ENCODE assay signal across 9 mouse cellular contexts in genomic region chr13:73718225-73718624, GRCm38 (mm10). TPM values are rescaled to one million over a fixed set of nuclear protein-coding genes. Genes with fewer than 3 reads are reported as not detected.
A peak's percentile ranks its signal among the peaks of the same experiment; 100 is the strongest.
DNase-seq lines count a peak whose midpoint lies in the region; ATAC-seq and TF ChIP-seq lines count a peak whose summit lies in the region.
"Had no signal": no experiment of that assay in that cellular context is flagged by ENCODE, and none has a peak within 500 bp of the region (broad histone marks: within the 10 kb centered on the region; RNA-seq: fewer than 3 reads in every experiment).

No protein-coding gene starts in this region.

- 3% methylated on average over 2 of the region's 2 CpGs for WGBS in liver, adult 2 months
- WGBS in neural tube, embryonic 11.5 days = 4% methylated on average over 2 of the region's 2 CpGs

- DNase-seq in B cell, adult 2 months = peak; percentile 81 to 83
- peak; percentile 76 for DNase-seq in adrenal gland, adult 2 months
- DNase-seq in embryo, embryonic 10.5 days (ENCODE audit: low spot score) = peak; percentile 95
- DNase-seq in kidney, postnatal 10 days = peak; percentile 92
- DNase-seq in liver, adult 2 months (ENCODE audit: extremely low read depth, low read depth, low spot score) = peak; percentile 70
- peak; percentile 83 for DNase-seq in neural tube, embryonic 11.5 days (ENCODE audit: low spot score)
- DNase-seq in telencephalon, adult 2 months (ENCODE audit: low read depth, low spot score) = peak; percentile 69

- H3K4me3 ChIP-seq in liver, adult 2 months (ENCODE audit: insufficient read depth, low read depth, low read length) = no peak overlapping the region
- no peak overlapping the region for H3K4me3 ChIP-seq in neural tube, embryonic 11.5 days (ENCODE audit: low read depth, low read length)
- H3K4me3 ChIP-seq: embryonic facial prominence, embryonic 12.5 days had no signal

- peaks cover 3% of the 10 kb centered on the region; the same call in 1 of the 2 replicates for H3K4me1 ChIP-seq in liver, adult 2 months (ENCODE audit: control insufficient read depth, insufficient read depth, low read length)
- no peaks in the 10 kb centered on the region for H3K4me1 ChIP-seq in neural tube, embryonic 11.5 days (ENCODE audit: control insufficient read depth, insufficient read depth, low read length)
- H3K4me1 ChIP-seq: embryonic facial prominence, embryonic 12.5 days had no signal

- H3K9ac ChIP-seq in liver, adult 2 months (ENCODE audit: low read depth, low read length) = no peak overlapping the region
- no peak overlapping the region for H3K9ac ChIP-seq in neural tube, embryonic 11.5 days (ENCODE audit: low read length)
- H3K9ac ChIP-seq: embryonic facial prominence, embryonic 12.5 days had no signal

- no peak overlapping the region for H3K4me2 ChIP-seq in neural tube, embryonic 11.5 days (ENCODE audit: low read depth)
- H3K4me2 ChIP-seq: embryonic facial prominence, embryonic 12.5 days had no signal

- H3K79me2 ChIP-seq in liver, adult 2 months (ENCODE audit: control insufficient read depth, insufficient read depth, low read length) = no peaks in the 10 kb centered on the region

- peak; percentile 59 for TF ChIP-seq CTCF in liver, adult 2 months (IDR thresholded peaks at IDR 0.05; ENCODE audit: low read depth, low read length)

- no peaks in the 10 kb centered on the region for H3K9me3 ChIP-seq in neural tube, embryonic 11.5 days (ENCODE audit: control insufficient read depth, low read length)
- H3K9me3 ChIP-seq: embryonic facial prominence, embryonic 12.5 days had no signal

- no peak for TF ChIP-seq POLR2A in liver, adult 2 months (IDR thresholded peaks at IDR 0.05; ENCODE audit: extremely low read depth, insufficient read depth, low read length)

- H3K27ac ChIP-seq in liver, adult 2 months (replicated peaks; ENCODE audit: insufficient read depth, low read depth, low read length) = no peak overlapping the region
- no peak overlapping the region for H3K27ac ChIP-seq in neural tube, embryonic 11.5 days (ENCODE audit: low read depth, low read length)
- H3K27ac ChIP-seq: embryonic facial prominence, embryonic 12.5 days had no signal

- peak; percentile 83 for ATAC-seq in granulocyte monocyte progenitor cell, adult 5-6 weeks (replicated peaks; ENCODE audit: poor library complexity, severe bottlenecking)
- no peak for ATAC-seq in neural tube, embryonic 11.5 days (ENCODE audit: insufficient read depth, low FRiP score, low TSS enrichment)

- no peaks in the 10 kb centered on the region for H3K36me3 ChIP-seq in liver, adult 2 months (ENCODE audit: control insufficient read depth, insufficient read depth, low read length)
- H3K36me3 ChIP-seq in neural tube, embryonic 11.5 days (ENCODE audit: control insufficient read depth, insufficient read depth, low read length) = no peaks in the 10 kb centered on the region
- H3K36me3 ChIP-seq: embryonic facial prominence, embryonic 12.5 days had no signal

- no peaks in the 10 kb centered on the region for H3K27me3 ChIP-seq in liver, adult 2 months (ENCODE audit: control insufficient read depth, insufficient read depth, low read length)
- no peaks in the 10 kb centered on the region for H3K27me3 ChIP-seq in neural tube, embryonic 11.5 days (ENCODE audit: control insufficient read depth, insufficient read depth, low read length)
- H3K27me3 ChIP-seq: embryonic facial prominence, embryonic 12.5 days had no signal

RNA-seq across cellular contexts. Expression of gene Slc6a19, which starts 13.6 kb away (rescaled TPM):
- under 1 TPM; 0.20 to 0.48 TPM for total RNA-seq in adrenal gland, adult 2 months (2021)
- 0.09 and 0.17 TPM in 2 replicates for polyA plus RNA-seq in adrenal gland, adult 2 months (2012; rRNA removed)
- total RNA-seq in granulocyte monocyte progenitor cell, adult 5-6 weeks (2014; fragmentation: Nextera tagmentation) = not detected in 2 replicates
- total RNA-seq in granulocyte monocyte progenitor cell, adult 5-6 weeks (2017) = not detected in 2 replicates
- total RNA-seq in liver, adult 2 months (2014; rRNA removed) = 0.13 and 0.28 TPM in 2 replicates
- 0.31 and 0.33 TPM in 2 replicates for polyA plus RNA-seq in liver, adult 2 months (2012; rRNA removed)
- polyA plus RNA-seq in neural tube, embryonic 11.5 days (2014; fragmentation: Nextera tagmentation; extraction: Ambion mirVana) = 0.28 and 0.52 TPM in 2 replicates

RNA-seq across cellular contexts. Expression of gene Slc12a7, which starts 14.7 kb away (rescaled TPM):
- total RNA-seq in adrenal gland, adult 2 months (2021) = 10 to 100 TPM; 29.3 to 49.3 TPM
- polyA plus RNA-seq in adrenal gland, adult 2 months (2012; rRNA removed) = 50.5 and 57.0 TPM in 2 replicates
- 3.6 and 8.3 TPM in 2 replicates for total RNA-seq in granulocyte monocyte progenitor cell, adult 5-6 weeks (2014; fragmentation: Nextera tagmentation)
- 3.0 and 3.7 TPM in 2 replicates for total RNA-seq in granulocyte monocyte progenitor cell, adult 5-6 weeks (2017)
- total RNA-seq in liver, adult 2 months (2014; rRNA removed) = 38.0 and 48.6 TPM in 2 replicates
- 69.9 and 91.0 TPM in 2 replicates for polyA plus RNA-seq in liver, adult 2 months (2012; rRNA removed)
- polyA plus RNA-seq in neural tube, embryonic 11.5 days (2014; fragmentation: Nextera tagmentation; extraction: Ambion mirVana) = 41.4 and 44.8 TPM in 2 replicates

RNA-seq across cellular contexts. Expression of gene Slc6a18, which starts 40.4 kb away (rescaled TPM):
- not detected for total RNA-seq in adrenal gland, adult 2 months (2021)
- polyA plus RNA-seq in adrenal gland, adult 2 months (2012; rRNA removed) = not detected in 2 replicates
- not detected in 2 replicates for total RNA-seq in granulocyte monocyte progenitor cell, adult 5-6 weeks (2014; fragmentation: Nextera tagmentation)
- not detected in 2 replicates for total RNA-seq in granulocyte monocyte progenitor cell, adult 5-6 weeks (2017)
- not detected in 2 replicates for total RNA-seq in liver, adult 2 months (2014; rRNA removed)
- polyA plus RNA-seq in liver, adult 2 months (2012; rRNA removed) = 0.15 TPM in 1 of 2 replicates, not detected in the other
- not detected in 2 replicates for polyA plus RNA-seq in neural tube, embryonic 11.5 days (2014; fragmentation: Nextera tagmentation; extraction: Ambion mirVana)
- polyA plus RNA-seq: embryonic facial prominence, embryonic 12.5 days had no signal
